Mouse (Mus musculus) liver, embryonic 14.5 days (tissue): Measurements from ENCODE around the gene Tmem87b. TPM values are rescaled to one million over a fixed set of nuclear protein-coding genes. Genes with fewer than 3 reads are reported as not detected.

ENCODE experiments used
- ATAC-seq: fragments of 200-750 bp; cut with Nextera tagmentation; 2 replicates; pipeline ENCODE4 v1.8.0; 2017; ENCODE audit warnings: moderate number of reproducible peaks, mild to moderate bottlenecking, moderate library complexity; ENCODE audit not compliant: insufficient read depth
- DNase-seq, 3 experiments: peaks; one replicate each; pipeline ENCODE4 v3.0.0-alpha.2; 2012 to 2013; ENCODE audit warnings: low read depth in 3 of 3, low spot score in 3 of 3
- H3K27ac ChIP-seq: fragments of 300-500 bp; sonication (generic); 2 replicates; pipeline ENCODE4 v1.5.1; 2014; ENCODE audit warnings: moderate library complexity, mild to moderate bottlenecking, control low read depth, inconsistent platforms
- H3K27me3 ChIP-seq: fragments of 300-500 bp; sonication (generic); 2 replicates; pipeline ENCODE4 v1.6.1; 2014; ENCODE audit warnings: mild to moderate bottlenecking, low read length, moderate library complexity; ENCODE audit not compliant: control insufficient read depth, insufficient read depth
- H3K36me3 ChIP-seq: fragments of 300-500 bp; sonication (generic); replicated peaks from 2 replicates; pipeline ENCODE4 v1.6.1; 2014; ENCODE audit warnings: low read depth; ENCODE audit not compliant: control insufficient read depth, insufficient read depth
- H3K4me1 ChIP-seq, 2 experiments: fragments of 200-500 bp in 1 of 2; fragments of 300-500 bp in 1 of 2; sonication (generic) in 1 of 2; replicated peaks; 2 replicates each; pipeline ENCODE4 v1.6.1; 2012 to 2014; ENCODE audit warnings: antibody characterized with exemption in 1 of 2, inconsistent platforms in 1 of 2, low read length in 1 of 2; ENCODE audit not compliant: control insufficient read depth in 2 of 2, insufficient read depth in 2 of 2
- H3K4me2 ChIP-seq: fragments of 300-500 bp; sonication (generic); 2 replicates; pipeline ENCODE4 v1.6.1; 2014; ENCODE audit warnings: low read depth, mild to moderate bottlenecking, control low read depth, moderate library complexity
- H3K4me3 ChIP-seq, 2 experiments: fragments of 200-500 bp in 1 of 2; fragments of 300-500 bp in 1 of 2; sonication (generic) in 1 of 2; 2 replicates each; pipeline ENCODE4 v1.5.1; 2012 to 2014; ENCODE audit warnings: low read depth in 2 of 2, low read length in 2 of 2, mild to moderate bottlenecking in 2 of 2, control low read depth in 1 of 2, inconsistent platforms in 1 of 2, moderate library complexity in 1 of 2; ENCODE audit not compliant: insufficient read depth in 1 of 2
- H3K9ac ChIP-seq: fragments of 300-500 bp; sonication (generic); replicated peaks from 2 replicates; pipeline ENCODE4 v1.6.1; 2014; ENCODE audit warnings: mild to moderate bottlenecking, control low read depth, moderate library complexity
- H3K9me3 ChIP-seq: fragments of 300-500 bp; sonication (generic); 2 replicates; pipeline ENCODE4 v1.6.1; 2016; ENCODE audit warnings: low read length, mixed read lengths; ENCODE audit not compliant: control insufficient read depth
- CTCF ChIP-seq: IDR thresholded peaks from 2 replicates; pipeline ENCODE4 v1.5.1; 2016; ENCODE audit warnings: antibody characterized with exemption, low read depth, control low read depth
- EP300 ChIP-seq: IDR thresholded peaks from 2 replicates; pipeline ENCODE4 v1.6.1; 2016; ENCODE audit warnings: antibody characterized with exemption, low read depth
- WGBS: fragments of 180-500 bp; shearing (Covaris S2); extraction: QIAGEN DNeasy Blood & Tissue Kit; methylation state at CpG from one replicate; pipeline ENCODE4 v1.1.7; 2014; ENCODE audit not compliant: insufficient replicate concordance; 5-methylcytosine and 5-hydroxymethylcytosine counted together
- polyA plus RNA-seq, 2 experiments: library from polyadenylated mRNA; depleted of rRNA in 1 of 2; stranded (reverse) in 1 of 2; unstranded in 1 of 2; fragments of >200 nt; fragmentation: Nextera tagmentation in 1 of 2; extraction: Ambion mirVana in 1 of 2; gene quantifications; 2 replicates each; pipeline versions ENCODE4 v1.2.1 to v1.2.3; 2012 to 2014

Tmem87b gene
- polyA plus RNA-seq, 2 experiments, result 4.2 to 6.7 TPM

- no peak for ATAC-seq
- H3K9ac ChIP-seq, result no peak overlapping the region
- 55% methylated on average over 1 of the region's 1 CpGs for WGBS
- no peaks in the 10 kb centered on the region for H3K36me3 ChIP-seq
- no peak overlapping the region for H3K4me2 ChIP-seq
- TF ChIP-seq EP300 (no peak), CTCF (no peak)
- DNase-seq, result no peak
- no peak overlapping the region for H3K27ac ChIP-seq
- no peaks in the 10 kb centered on the region for H3K4me1 ChIP-seq
- no peaks in the 10 kb centered on the region for H3K27me3 ChIP-seq
- no peak overlapping the region for H3K4me3 ChIP-seq
- H3K9me3 ChIP-seq, result no peaks in the 10 kb centered on the region
Measured at GRCm38 (mm10) chr2:128786795-128787194, 31.1 kb upstream of the Tmem87b start.

GRCm38 (mm10) chr2:128787805-128788204, 30.1 kb upstream of the Tmem87b start:
- Histone ChIP-seq H3K27me3 (no peaks in the 10 kb centered on the region), H3K9me3 (no peaks in the 10 kb centered on the region), H3K4me1 (no peaks in the 10 kb centered on the region), H3K4me2 (no peak overlapping the region), H3K4me3 (no peak overlapping the region), H3K9ac (no peak overlapping the region), H3K36me3 (no peaks in the 10 kb centered on the region), H3K27ac (no peak overlapping the region)
- TF ChIP-seq EP300, result no peak
- no peak for TF ChIP-seq CTCF
- ATAC-seq, result no peak
- WGBS, result 48% methylated on average over 3 of the region's 3 CpGs
- DNase-seq, result no peak

- Histone ChIP-seq H3K4me1 (no peaks in the 10 kb centered on the region), H3K9me3 (no peaks in the 10 kb centered on the region), H3K9ac (no peak overlapping the region), H3K27ac (no peak overlapping the region), H3K4me2 (no peak overlapping the region), H3K27me3 (no peaks in the 10 kb centered on the region), H3K36me3 (no peaks in the 10 kb centered on the region), H3K4me3 (no peak overlapping the region)
- ATAC-seq, result no peak
- TF ChIP-seq EP300 (no peak), CTCF (no peak)
- DNase-seq, result no peak
- WGBS, result 45% methylated on average over 11 of the region's 11 CpGs
Measured at GRCm38 (mm10) chr2:128790875-128791614, 26.9 kb upstream of the Tmem87b start.

GRCm38 (mm10) chr2:128793958-128794357, 24.0 kb upstream of the Tmem87b start:
- H3K4me3 ChIP-seq, result no peak overlapping the region
- no peak overlapping the region for H3K27ac ChIP-seq
- TF ChIP-seq CTCF (no peak), EP300 (no peak)
- no peaks in the 10 kb centered on the region for H3K36me3 ChIP-seq
- no peaks in the 10 kb centered on the region for H3K4me1 ChIP-seq
- H3K4me2 ChIP-seq, result no peak overlapping the region
- H3K9ac ChIP-seq, result no peak overlapping the region
- ATAC-seq, result no peak
- no peaks in the 10 kb centered on the region for H3K9me3 ChIP-seq
- no peaks in the 10 kb centered on the region for H3K27me3 ChIP-seq
- no peak for DNase-seq
- WGBS, result 69% methylated on average over 6 of the region's 6 CpGs

GRCm38 (mm10) chr2:128796463-128796862, 21.5 kb upstream of the Tmem87b start:
- 32% methylated on average over 6 of the region's 6 CpGs for WGBS

More at GRCm38 (mm10) chr2:128796463-128796862, 21.5 kb upstream of the Tmem87b start:
- TF ChIP-seq CTCF (no peak), EP300 (no peak)
- Histone ChIP-seq H3K9ac (no peak overlapping the region), H3K27me3 (no peaks in the 10 kb centered on the region), H3K4me3 (no peak overlapping the region), H3K9me3 (no peaks in the 10 kb centered on the region), H3K27ac (no peak overlapping the region), H3K4me2 (no peak overlapping the region), H3K4me1 (no peaks in the 10 kb centered on the region), H3K36me3 (no peaks in the 10 kb centered on the region)
- DNase-seq (no peak), ATAC-seq (no peak)
